Mouse (Mus musculus) lung, adult 2 months (tissue): ENCODE results near the gene Samd4. TPM values are rescaled to one million over a fixed set of nuclear protein-coding genes. Genes with fewer than 3 reads are reported as not detected.

Source experiments
- DNase-seq: peaks from one replicate; pipeline ENCODE4 v3.0.0; 2022
- H3K4me1 ChIP-seq: fragments of 200-500 bp; 2 replicates; pipeline ENCODE4 v1.6.1; 2011; ENCODE audit warnings: low read length; ENCODE audit not compliant: control insufficient read depth, insufficient read depth
- H3K4me3 ChIP-seq: fragments of 200-500 bp; replicated peaks from 2 replicates; pipeline ENCODE3; 2011; ENCODE audit warnings: low read depth, mild to moderate bottlenecking, control low read depth, low read length; ENCODE audit errors: extremely low read depth
- CTCF ChIP-seq: fragments of 200-500 bp; IDR thresholded peaks from 2 replicates; pipeline ENCODE4 v1.5.1; 2011; ENCODE audit warnings: mild to moderate bottlenecking, low read length, control low read depth; ENCODE audit not compliant: insufficient read depth
- POLR2A ChIP-seq: fragments of 200-500 bp; IDR thresholded peaks from 2 replicates; pipeline ENCODE4 v1.6.1; 2011; ENCODE audit warnings: low read depth, mild to moderate bottlenecking, control low read depth, low read length, borderline replicate concordance; ENCODE audit errors: extremely low read depth
- WGBS: fragments of 180-500 bp; shearing (Covaris S2); methylation state at CpG from one replicate; pipeline ENCODE4 v1.1.7; 2018; 5-methylcytosine and 5-hydroxymethylcytosine counted together
- polyA plus RNA-seq: library from polyadenylated mRNA; depleted of rRNA; stranded (reverse); fragments of >200 nt; gene quantifications from 2 replicates; pipeline ENCODE4 v1.2.3, GENCODE M21; 2012

The Samd4 gene
- polyA plus RNA-seq, 1 experiment = 28.4 TPM

GRCm38 (mm10) chr14:46970673-46971072 lies 88.0 kb downstream of the Samd4 start:
- no peak for DNase-seq
- TF ChIP-seq POLR2A (no peak), CTCF (no peak)
- Histone ChIP-seq H3K4me1 (peaks cover 3% of the 10 kb centered on the region; the same call in 1 of the 2 replicates), H3K4me3 (no peak overlapping the region)
- 42% methylated on average over 3 of the region's 3 CpGs for WGBS

- H3K4me1 ChIP-seq = peaks cover 3% of the 10 kb centered on the region; the same call in 1 of the 2 replicates
- 87% methylated on average over 2 of the region's 2 CpGs for WGBS
- no peak overlapping the region for H3K4me3 ChIP-seq
- no peak for DNase-seq
- TF ChIP-seq CTCF = no peak
- TF ChIP-seq POLR2A = no peak
Observed at GRCm38 (mm10) chr14:46971802-46972201, 89.1 kb downstream of the Samd4 start.

GRCm38 (mm10) chr14:46974874-46975273 lies 92.2 kb downstream of the Samd4 start:
- WGBS = 58% methylated on average over 9 of the region's 9 CpGs
- DNase-seq = no peak
- TF ChIP-seq POLR2A = no peak
- TF ChIP-seq CTCF = no peak
- Histone ChIP-seq H3K4me3 (no peak overlapping the region), H3K4me1 (peaks cover 8% of the 10 kb centered on the region)

- Histone ChIP-seq H3K4me3 (no peak overlapping the region), H3K4me1 (peaks cover 8% of the 10 kb centered on the region)
- 63% methylated on average over 4 of the region's 4 CpGs for WGBS
- DNase-seq = no peak
- TF ChIP-seq POLR2A (no peak), CTCF (no peak)
Observed at GRCm38 (mm10) chr14:46975969-46976368, 93.3 kb downstream of the Samd4 start.

GRCm38 (mm10) chr14:46976712-46977111 lies 94.1 kb downstream of the Samd4 start:
- WGBS = 57% methylated on average over 11 of the region's 11 CpGs
- no peak for DNase-seq

GRCm38 (mm10) chr14:46977660-46978059 lies 95.0 kb downstream of the Samd4 start:
- Histone ChIP-seq H3K4me1 (peaks cover 8% of the 10 kb centered on the region), H3K4me3 (no peak overlapping the region)
- peak; percentile 43 for DNase-seq
- TF ChIP-seq CTCF (no peak), POLR2A (no peak)
- WGBS = 49% methylated on average over 10 of the region's 10 CpGs

More at GRCm38 (mm10) chr14:46976712-46977111, 94.1 kb downstream of the Samd4 start:
- Histone ChIP-seq H3K4me3 (no peak overlapping the region), H3K4me1 (peaks cover 8% of the 10 kb centered on the region)
- TF ChIP-seq CTCF (no peak), POLR2A (no peak)

- no peak overlapping the region for H3K4me3 ChIP-seq
- H3K4me1 ChIP-seq = peaks cover 8% of the 10 kb centered on the region
- TF ChIP-seq POLR2A = no peak
- TF ChIP-seq CTCF = no peak
- WGBS = 84% methylated on average over 5 of the region's 5 CpGs
- no peak for DNase-seq
Observed at GRCm38 (mm10) chr14:46979172-46979571, 96.5 kb downstream of the Samd4 start.

GRCm38 (mm10) chr14:46980736-46981438 lies 98.2 kb downstream of the Samd4 start:
- Histone ChIP-seq H3K4me3 (no peak overlapping the region), H3K4me1 (peaks cover 10% of the 10 kb centered on the region)
- TF ChIP-seq CTCF = no peak
- WGBS = 69% methylated on average over 17 of the region's 17 CpGs
- no peak for DNase-seq

GRCm38 (mm10) chr14:46982106-46982505 lies 99.5 kb downstream of the Samd4 start:
- H3K4me1 ChIP-seq = peaks cover 6% of the 10 kb centered on the region
- 85% methylated on average over 6 of the region's 6 CpGs for WGBS
- DNase-seq = no peak
- TF ChIP-seq POLR2A = no peak
- no peak for TF ChIP-seq CTCF
- H3K4me3 ChIP-seq = no peak overlapping the region

GRCm38 (mm10) chr14:46984542-46985125 lies 102.0 kb downstream of the Samd4 start:
- no peak for DNase-seq
- H3K4me1 ChIP-seq = peaks cover 2% of the 10 kb centered on the region
- TF ChIP-seq CTCF (no peak), POLR2A (no peak)
- 42% methylated on average over 8 of the region's 8 CpGs for WGBS
- H3K4me3 ChIP-seq = no peak overlapping the region

GRCm38 (mm10) chr14:46989694-46990093 lies 107.0 kb downstream of the Samd4 start:
- TF ChIP-seq CTCF (no peak), POLR2A (no peak)
- DNase-seq = no peak
- 51% methylated on average over 4 of the region's 4 CpGs for WGBS
- peaks cover 2% of the 10 kb centered on the region for H3K4me1 ChIP-seq
- H3K4me3 ChIP-seq = no peak overlapping the region
